Mouse (Mus musculus) megakaryocyte, adult 5-6 weeks (primary cell): ENCODE data around the gene Cerkl. TPM values are rescaled to one million over a fixed set of nuclear protein-coding genes. Genes with fewer than 3 reads are reported as not detected.

Experiments
- ATAC-seq: 2 replicates; pipeline ENCODE4 v1.8.0; 2016; ENCODE audit warnings: mild to moderate bottlenecking, inconsistent platforms; ENCODE audit not compliant: poor library complexity, severe bottlenecking
- total RNA-seq, 2 experiments: library from RNA; stranded (forward) in 1 of 2; stranded (reverse) in 1 of 2; fragments of 153-499, 151-499 nt in 1 of 2; fragments of 221-1000, 200-1000 nt in 1 of 2; gene quantifications; 2 replicates each; pipeline versions ENCODE4 v1.2.3 to v1.2.4; 2015 to 2017

Cerkl gene
- total RNA-seq, 2 experiments from 2014 or later: 3.9 to 6.1 TPM

- no peak for ATAC-seq
These were observed 78.1 kb downstream of the Cerkl start for GRCm38 (mm10) chr2:79378346-79379086.

- ATAC-seq: peak; percentile 55
These were observed 83.9 kb downstream of the Cerkl start for GRCm38 (mm10) chr2:79372486-79373200.

GRCm38 (mm10) chr2:79372154-79372467 is 84.5 kb downstream of the Cerkl start:
- no peak for ATAC-seq

GRCm38 (mm10) chr2:79371326-79372153 is 85.0 kb downstream of the Cerkl start:
- no peak for ATAC-seq

- ATAC-seq: peak; percentile 75
These were observed 85.8 kb downstream of the Cerkl start for GRCm38 (mm10) chr2:79370711-79371312.

GRCm38 (mm10) chr2:79369905-79370304 is 86.7 kb downstream of the Cerkl start:
- no peak for ATAC-seq

- no peak for ATAC-seq
These were observed 87.5 kb downstream of the Cerkl start for GRCm38 (mm10) chr2:79369061-79369524.

- no peak for ATAC-seq
These were observed 87.9 kb downstream of the Cerkl start for GRCm38 (mm10) chr2:79368661-79369060.

GRCm38 (mm10) chr2:79367451-79368450 is 88.8 kb downstream of the Cerkl start:
- ATAC-seq: no peak

GRCm38 (mm10) chr2:79363920-79364319 is 92.7 kb downstream of the Cerkl start:
- no peak for ATAC-seq

GRCm38 (mm10) chr2:79362029-79362428 is 94.6 kb downstream of the Cerkl start:
- no peak for ATAC-seq

- no peak for ATAC-seq
These were observed 98.8 kb downstream of the Cerkl start for GRCm38 (mm10) chr2:79357835-79358234.

- no peak for ATAC-seq
These were observed 101.8 kb downstream of the Cerkl start for GRCm38 (mm10) chr2:79354773-79355172.

GRCm38 (mm10) chr2:79352100-79352802 is 104.3 kb downstream of the Cerkl start:
- ATAC-seq: no peak

GRCm38 (mm10) chr2:79351179-79352099 is 105.1 kb downstream of the Cerkl start:
- ATAC-seq: no peak

- ATAC-seq: no peak
These were observed 113.5 kb downstream of the Cerkl start for GRCm38 (mm10) chr2:79343115-79343514.

- peak; percentile 43; the same call in 1 of the 2 replicates for ATAC-seq
These were observed 117.6 kb downstream of the Cerkl start for GRCm38 (mm10) chr2:79339003-79339402.

- ATAC-seq: no peak
These were observed 120.4 kb downstream of the Cerkl start for GRCm38 (mm10) chr2:79336141-79336540.
